Mouse (Mus musculus) neutrophil, adult 5-6 weeks (primary cell): ENCODE measurements around the gene Fam151a. TPM values are rescaled to one million over a fixed set of nuclear protein-coding genes. Genes with fewer than 3 reads are reported as not detected.
A peak's percentile ranks its signal among the peaks of the same experiment; 100 is the strongest.
"Not testable (repeated sequence)": the region's sequence is repeated elsewhere in the genome, so short reads cannot be mapped to it uniquely, and the experiment has no call there.

Experiments
- ATAC-seq: fragments of 151-379, 151-347 bp; 2 replicates; pipeline ENCODE4 v1.8.0; 2017; ENCODE audit warnings: mild to moderate bottlenecking, moderate TSS enrichment; ENCODE audit not compliant: insufficient number of reproducible peaks, poor library complexity, low FRiP score, severe bottlenecking; ENCODE audit errors: extremely low read depth
- total RNA-seq: library from RNA; stranded (forward); fragments of 200-1000 nt; gene quantifications from 2 replicates; pipeline ENCODE4 v1.2.3, GENCODE M21; 2017

Fam151a gene
- not detected in 2 replicates for total RNA-seq

DNA sequence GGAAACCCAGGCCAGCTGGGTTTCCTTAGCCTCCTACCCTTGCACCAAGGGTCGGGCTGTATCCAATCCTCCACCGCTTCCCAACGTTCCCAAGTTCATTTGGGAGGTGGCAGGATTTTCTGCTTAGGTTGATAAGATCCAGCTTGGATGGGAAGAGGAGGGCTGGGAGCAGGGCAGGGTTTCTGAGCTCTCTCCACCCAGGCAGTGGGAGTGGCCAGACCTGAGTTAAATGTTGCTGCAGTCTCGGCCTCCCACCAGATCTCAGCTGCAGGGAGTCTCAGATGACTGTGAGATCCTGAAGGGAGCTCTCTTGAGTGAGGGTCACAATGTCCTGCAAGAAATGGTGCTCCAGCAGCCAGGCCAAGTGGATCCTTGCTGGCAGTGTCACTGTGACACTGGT lies at the start of gene Fam151a:
Gene Fam151a (plus strand): TSS at position 254 of the 400 bp plus-strand sequence.
- no peak for ATAC-seq

DNA sequence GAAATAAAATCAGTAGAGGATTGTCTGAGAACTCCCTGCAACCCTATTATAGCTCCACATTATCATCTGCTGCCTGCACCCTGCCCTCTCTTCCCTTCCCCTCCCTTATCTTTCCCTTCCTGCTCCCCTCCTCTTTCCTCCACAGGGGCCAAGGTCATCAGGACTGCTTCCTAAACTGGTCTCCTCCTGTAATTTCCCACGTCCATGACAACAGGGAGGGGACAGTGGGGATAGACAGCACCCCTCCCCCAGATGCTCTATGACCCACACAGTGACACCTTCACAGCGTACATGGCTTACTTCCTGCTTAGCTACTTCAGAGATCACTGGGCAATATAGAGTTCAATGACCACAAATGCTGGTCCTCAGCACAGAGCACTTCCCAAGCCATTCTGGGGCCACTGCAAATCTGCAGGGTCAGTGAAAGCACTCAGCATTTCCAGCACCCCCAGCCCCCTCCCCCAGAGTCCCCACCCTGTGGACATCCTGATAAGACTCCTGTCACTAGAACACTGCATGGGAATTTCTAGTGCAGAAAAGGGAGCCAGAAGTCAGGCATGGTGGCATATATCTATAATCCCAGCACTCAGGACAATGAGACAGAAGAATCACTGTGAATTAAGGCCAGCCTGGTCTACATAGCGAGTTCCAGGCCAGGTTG lies 44.9 kb upstream of the Fam151a start:
- no peak for ATAC-seq

DNA sequence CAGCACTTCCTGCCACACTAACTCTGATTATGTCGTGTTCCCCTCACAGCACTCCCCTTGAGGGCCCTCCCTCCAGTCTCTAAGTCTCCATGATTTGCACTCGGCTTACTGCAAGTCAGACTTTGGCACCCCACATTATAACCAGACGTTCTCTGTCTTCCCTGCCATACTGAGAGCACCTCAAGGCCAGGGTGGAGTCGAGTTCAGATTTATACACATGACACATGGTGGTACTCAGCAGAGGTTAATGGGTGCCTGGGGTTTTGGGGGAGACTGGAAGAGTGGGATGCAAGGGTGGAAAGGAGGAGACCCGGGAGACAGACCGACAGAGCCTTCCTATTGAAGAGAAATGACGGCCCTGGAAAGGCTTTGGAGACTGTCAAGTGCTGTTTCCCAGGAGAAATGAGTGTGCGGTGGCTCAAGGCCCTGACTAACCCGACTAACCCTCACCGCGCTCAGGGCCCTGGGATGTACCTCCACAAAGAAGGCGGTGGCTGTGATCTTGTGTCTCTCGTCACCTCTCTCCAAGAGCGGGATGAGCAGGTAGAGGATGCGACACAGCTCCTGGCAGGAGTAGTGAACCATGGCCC lies 39.8 kb upstream of the Fam151a start:
- no peak for ATAC-seq

DNA sequence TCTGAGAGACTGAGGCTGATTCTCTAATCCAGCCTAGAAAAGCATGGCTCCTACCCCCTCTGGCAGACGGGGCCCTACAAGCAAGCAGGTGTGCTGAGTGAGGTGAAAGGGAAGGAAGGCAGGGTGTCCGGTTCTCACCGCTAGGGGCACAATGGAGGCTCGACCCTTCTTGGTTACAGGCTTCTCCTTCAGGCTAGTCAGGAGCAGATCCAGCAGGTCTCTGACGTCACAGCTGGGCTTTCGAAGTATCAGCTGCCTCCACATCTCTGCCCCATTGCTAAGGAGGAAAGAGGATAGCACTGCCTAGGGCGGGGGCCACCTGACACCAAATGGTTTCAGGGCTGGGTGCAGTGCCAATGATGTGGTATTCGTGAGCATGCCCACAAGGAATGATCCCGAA lies 33.7 kb upstream of the Fam151a start:
- no peak for ATAC-seq

DNA sequence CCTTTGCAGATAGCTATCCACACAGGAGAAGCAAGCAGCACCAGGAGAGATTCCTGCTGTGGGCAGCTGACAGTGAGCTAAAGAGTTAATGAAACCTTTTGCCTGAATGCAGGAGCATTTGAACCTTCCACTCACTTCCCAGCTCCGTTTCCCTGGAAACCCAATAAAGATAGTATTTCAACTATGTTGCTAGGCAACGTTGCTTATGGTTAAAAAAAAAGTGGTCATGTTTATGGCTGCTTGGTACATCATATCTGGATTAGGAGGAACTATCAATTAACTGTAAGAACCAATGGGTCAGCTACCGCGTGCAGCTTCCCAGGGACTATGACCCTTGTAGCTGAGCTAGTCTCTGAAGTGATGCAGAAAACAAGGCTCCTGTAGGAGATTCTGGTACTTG lies 32.9 kb upstream of the Fam151a start:
- no peak for ATAC-seq

DNA sequence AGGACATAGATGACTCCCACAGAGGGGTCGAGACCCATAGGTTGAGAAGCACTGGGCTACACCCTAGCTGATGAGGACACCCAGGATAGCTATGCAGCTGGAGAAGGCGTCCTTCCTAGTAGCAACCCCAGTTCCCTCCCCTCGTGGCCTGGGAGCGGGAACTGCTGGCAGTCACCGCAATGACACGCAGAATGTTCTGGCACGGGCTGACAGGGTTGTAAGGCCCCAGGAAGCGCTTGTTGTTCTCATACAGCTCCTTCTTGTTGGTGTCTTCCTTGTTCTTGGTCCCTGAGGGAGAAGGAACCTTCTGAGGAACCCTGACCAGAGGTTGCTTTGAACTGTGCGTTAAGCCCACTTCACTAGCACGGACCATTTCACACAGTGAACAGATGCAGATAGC lies 29.7 kb upstream of the Fam151a start:
- ATAC-seq, result no peak

DNA sequence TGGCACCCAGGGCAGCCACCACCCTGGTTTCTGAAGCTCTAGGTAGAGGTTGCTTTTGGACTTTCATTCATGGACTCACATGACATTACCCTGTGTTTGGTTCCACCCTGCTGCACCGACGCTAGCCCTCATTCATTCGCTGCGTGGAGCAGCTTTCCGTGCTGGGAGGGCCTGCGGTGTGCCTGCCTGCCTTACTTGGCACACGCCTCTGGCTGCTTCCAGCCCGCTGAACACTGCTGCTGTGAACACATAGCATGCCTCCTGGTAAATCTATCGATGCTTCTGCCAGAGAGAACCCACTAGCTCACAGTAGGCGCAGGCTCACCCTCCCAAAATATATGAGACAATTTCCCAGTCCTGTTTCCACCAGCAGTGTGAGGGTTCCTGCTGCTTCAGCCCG lies 29.3 kb upstream of the Fam151a start:
- no peak for ATAC-seq

DNA sequence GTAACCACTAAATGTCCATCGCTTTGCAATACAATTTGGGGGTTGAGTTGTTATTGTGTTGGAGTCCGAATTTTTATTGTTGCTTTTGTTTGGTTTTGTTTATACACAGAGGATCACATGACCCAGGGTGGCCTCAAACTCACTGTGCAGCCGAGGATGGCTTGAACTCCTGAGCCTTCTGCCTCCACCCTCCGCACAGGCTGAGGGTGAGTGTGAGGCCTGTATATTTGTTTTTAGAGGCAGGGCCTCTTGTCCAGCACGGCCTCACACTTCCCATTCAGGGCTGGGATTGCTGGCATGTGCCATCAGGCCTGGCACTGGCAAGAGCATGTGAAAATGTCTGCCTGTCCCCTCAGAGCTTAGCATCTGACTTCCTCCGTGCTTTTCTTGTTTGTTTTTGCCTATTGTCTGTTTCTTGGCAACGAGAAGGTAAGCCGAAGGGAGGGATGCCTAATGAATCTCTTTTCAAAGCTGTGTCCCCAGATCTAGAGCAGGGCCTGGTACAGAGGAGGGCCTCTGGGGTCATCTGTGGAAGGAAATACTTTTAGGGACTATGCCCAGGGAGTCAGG lies 28.5 kb upstream of the Fam151a start:
- ATAC-seq, result no peak

DNA sequence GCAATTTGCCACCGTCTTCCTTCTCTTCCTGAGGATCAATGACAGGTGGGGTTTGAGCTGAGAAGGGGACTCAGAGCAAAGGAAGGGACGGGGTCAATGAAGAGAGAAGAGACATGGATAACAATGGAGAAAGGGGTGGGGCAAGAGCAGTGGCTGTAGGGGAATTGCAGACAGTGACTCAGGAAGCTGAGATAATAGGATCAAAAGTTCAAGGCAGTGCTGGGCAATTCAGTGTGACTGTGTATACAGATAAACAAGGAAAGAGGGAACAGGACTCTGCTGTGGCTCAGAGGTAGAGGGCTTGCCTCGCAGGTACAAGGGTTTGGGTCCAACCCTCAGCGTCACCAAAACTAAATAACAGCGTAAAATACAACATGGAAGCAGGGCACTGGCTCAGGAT lies 25.7 kb upstream of the Fam151a start:
- ATAC-seq, result no peak

DNA sequence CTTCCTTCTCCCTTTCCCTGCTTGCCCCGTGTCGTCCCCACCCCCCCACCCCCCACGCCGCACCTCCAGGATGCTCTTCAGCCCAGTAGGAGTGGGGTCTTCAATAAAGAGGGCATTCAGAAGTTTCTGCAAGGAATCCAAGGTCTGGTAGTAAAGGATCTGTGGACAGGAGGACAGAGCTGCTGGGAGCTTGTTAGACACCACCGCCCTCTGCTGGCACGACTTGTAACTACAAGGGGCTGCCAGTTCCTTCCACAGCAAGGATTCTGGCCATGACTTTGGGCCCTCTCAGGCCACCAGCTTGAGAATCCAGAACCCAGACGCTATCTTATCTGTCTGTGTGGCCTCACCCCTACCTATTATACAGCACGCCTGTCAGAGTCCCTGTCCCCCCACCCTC lies 25.3 kb upstream of the Fam151a start:
- peak; percentile 38; the same call in 1 of the 2 replicates for ATAC-seq

DNA sequence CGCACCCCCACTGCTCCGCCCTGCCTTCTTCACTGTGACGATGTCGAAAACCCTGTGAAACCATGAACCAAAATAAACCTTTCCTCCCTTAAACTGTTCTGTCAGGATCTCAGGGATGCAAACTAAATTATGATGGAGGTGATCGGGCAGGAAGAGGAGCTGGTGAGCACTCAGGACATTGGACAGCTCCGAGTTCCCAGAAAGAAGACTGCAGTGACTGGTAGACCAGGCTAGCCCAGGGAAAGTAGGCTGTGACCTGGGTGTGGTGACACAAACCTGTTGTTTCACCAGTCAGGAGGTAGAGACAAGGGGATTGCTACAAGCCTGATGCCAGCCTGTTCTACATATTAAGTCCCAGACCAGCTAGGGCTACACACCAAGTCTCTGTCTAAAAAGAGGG lies 20.1 kb upstream of the Fam151a start:
- ATAC-seq, result no peak

DNA sequence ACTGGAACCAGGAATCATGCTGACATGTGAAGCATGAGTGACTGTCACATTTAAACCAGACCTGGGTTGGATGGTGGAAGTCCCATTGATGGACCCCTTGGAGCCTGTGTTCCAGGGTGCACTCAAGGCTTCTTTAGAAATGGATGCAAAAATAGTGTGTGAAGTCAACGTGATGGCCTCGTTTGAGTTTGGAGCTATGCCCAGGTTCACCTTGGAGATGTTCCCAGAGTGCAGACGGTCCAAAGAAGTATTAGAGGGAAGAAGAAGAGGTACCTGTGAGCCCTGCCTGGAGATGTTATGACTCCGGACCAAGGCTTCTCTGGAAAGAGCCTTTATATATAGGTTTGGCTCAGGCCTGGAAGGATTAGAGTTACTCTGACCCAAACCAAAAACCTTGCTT lies 13.1 kb upstream of the Fam151a start:
- ATAC-seq, result no peak

DNA sequence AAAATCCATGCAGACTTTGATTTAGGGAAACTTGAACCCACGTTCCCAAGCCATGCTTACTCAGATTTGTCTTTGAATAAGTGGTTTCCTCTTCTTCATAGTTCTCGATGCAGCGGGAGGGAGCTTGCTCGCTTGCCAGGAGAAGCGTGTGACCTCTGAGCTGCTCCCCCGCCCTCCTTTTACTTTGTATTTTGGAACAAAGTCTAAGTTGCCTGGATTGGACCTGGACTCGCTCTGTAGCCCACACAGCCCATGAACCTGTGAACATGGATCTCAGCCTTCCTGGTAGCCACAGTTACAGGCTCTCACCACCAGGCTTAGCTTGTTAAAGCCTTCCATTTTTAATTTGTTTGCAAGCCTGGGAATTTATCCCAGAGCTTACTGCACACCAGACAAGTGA lies 2.9 kb upstream of the Fam151a start, which contains the start of gene Mroh7:
Gene Mroh7 (minus strand): TSS at position 112 of the 400 bp plus-strand sequence.
- no peak for ATAC-seq

DNA sequence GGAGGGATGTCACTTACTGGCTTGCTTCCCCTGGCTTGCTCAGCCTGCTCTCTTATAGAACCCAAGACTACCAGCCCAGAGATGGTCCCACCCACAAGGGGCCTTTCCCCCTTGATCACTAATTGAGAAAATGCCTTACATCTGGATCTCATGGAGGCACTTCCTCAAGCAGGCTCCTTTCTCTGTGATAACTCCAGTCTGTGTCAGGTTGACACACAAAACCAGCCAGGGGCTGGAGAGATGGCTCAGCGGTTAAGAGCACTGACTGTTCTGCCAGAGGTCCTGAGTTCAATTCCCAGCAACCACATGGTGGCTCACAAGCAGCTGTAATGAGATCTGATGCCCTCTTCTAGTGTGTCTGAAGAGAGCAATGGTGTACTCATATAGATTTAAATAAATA lies 3.2 kb downstream of the Fam151a start:
- not testable (repeated sequence) for ATAC-seq

DNA sequence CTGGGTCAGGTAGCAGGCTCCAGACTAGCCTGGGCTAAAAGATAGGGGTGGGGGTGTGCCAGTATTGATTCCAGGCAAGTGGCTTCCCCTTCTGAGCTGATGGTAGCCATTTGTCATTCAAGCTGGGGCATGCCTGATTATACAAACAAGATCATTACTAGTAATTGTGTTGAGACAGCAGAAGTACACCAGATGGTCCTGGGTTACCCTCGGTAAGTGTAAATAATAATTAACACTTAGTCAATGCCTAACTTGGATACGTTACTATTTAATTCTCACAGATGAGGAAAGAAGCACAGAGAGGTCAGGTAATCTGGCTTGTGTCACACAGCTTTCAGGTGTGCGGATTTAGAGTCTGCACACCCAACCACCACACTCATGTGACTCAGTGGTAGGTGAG lies 4.2 kb downstream of the Fam151a start:
- ATAC-seq, result no peak

DNA sequence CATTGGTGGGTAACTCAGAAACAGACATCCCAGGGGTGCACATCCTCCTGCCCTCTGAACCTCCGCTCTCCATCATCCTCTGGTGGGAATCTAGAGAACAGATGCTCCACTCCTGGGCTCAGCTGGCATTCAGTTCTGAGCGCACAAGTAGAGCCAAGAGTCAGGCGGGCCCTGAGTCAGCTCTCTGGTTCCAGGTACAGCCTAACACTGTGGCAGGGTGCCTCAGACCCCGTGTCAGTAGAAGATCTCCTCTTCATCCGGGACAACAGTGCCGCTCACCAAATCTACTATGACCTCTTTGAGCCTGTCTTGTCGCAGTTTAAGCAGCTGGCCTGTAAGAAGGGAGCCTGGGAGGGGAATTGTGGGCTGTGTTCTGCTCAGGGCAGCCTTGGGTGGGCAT lies 12.2 kb downstream of the Fam151a start:
- no peak for ATAC-seq

DNA sequence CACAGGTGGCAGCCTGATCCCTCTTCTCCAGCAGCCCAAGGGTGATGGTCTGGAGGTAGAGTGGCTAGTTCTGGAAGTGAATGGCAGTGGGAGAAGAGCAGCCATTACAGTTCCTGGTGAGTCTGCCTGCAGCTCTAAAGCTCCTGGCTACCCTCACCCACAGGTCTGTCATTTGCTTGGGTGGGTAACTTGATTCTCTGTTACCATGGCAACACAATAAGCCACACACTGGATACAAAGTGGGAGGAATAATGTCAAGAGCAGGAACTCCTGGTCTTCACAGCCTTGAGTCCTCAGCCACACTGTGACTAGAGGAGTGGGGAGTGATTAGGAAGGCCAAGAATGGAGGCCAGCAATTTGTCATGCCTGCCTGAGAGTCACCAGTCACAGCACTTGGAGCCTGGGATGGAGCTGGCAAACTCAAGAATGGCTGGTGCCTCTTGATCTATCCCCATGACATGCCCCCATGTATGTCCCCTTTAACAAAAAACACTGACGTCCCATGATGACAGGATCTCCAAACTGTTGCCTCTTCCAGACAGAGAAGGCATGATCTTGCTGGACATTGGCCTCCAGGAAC lies 13.4 kb downstream of the Fam151a start:
- no peak for ATAC-seq

DNA sequence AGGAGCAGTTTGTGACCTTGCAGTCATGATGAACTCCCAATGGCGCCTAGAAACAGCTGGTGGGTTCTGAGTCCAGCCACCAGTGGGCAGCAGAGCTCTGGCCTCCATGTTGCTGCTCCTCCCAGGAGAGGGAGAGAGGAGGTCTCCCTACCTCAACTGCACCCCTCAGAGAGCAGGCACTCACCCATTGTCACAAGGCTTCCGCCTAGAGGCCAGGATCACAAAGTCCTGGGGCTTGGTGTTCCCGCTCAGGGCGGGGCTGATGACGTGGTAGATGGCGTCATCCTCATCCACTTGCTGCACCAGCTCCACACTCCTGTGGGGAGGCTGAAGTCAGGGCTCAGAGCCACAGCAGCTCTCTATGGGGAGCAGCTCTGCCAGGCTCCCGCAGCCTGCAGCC lies 16.0 kb downstream of the Fam151a start:
- no peak for ATAC-seq

DNA sequence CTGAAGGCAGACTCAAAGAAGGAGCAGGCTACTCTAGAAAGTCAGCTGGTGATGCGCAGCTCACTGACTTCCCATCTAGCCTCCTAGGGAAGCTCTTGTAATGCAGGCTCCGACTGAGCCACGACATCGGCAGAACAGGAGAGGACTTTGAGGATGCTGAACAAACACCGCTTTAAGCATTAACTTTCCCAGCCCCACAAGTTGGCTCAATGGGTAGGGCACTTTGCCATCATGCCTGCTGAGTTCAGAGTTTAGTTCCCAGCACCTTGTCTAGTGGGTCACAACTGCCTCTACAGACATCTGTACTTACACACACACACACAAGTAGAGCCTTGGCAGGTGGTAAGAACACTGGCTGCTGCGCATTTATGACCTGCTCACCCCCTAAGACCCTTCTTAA lies 18.0 kb downstream of the Fam151a start:
- no peak for ATAC-seq

DNA sequence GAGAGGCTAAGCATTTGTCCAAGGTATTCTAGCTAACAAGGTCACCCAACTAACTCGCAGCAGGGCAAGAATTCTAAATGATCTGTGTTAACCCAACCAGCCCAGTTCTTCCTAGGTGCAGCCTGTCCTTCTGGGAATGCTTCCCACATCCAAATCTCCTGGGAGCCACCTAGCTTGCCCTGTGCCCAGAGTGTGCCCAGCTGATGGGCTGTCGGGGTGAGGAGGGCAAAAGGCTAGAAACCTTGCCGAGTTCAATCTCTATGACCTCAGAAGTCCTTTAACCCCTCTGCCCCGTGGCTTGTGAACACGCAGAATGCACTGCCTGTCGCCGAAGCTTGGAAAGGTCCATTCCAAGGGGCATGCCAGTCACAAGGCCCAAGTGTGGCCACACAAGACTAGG lies 30.5 kb downstream of the Fam151a start:
- no peak for ATAC-seq
